27 mouse cellular contexts compared by ENCODE assay signal in genomic region chr1:40437340-40437739, GRCm38 (mm10). TPM values are rescaled to one million over a fixed set of nuclear protein-coding genes. Genes with fewer than 3 reads are reported as not detected.
"Had no signal": no experiment of that assay in that cellular context is flagged by ENCODE, and none has a peak within 500 bp of the region (broad histone marks: within the 10 kb centered on the region; RNA-seq: fewer than 3 reads in every experiment).

No protein-coding gene starts in this region.

- H3K36me3 ChIP-seq: limb, embryonic 12.5 days; limb, embryonic 15.5 days; liver, embryonic 12.5 days; midbrain, embryonic 10.5 days; midbrain, embryonic 13.5 days; neural tube, embryonic 13.5 days; stomach, embryonic 15.5 days had no signal

- H3K4me1 ChIP-seq: midbrain, embryonic 10.5 days; midbrain, embryonic 13.5 days; neural tube, embryonic 13.5 days; stomach, embryonic 15.5 days had no signal

- ATAC-seq: liver, embryonic 12.5 days; midbrain, embryonic 13.5 days; midbrain, embryonic 16.5 days had no signal

- H3K27ac ChIP-seq: layer of hippocampus, adult 2 months; limb, embryonic 12.5 days; limb, embryonic 15.5 days; liver, embryonic 12.5 days; liver, embryonic 15.5 days; midbrain, embryonic 10.5 days; midbrain, embryonic 13.5 days; neural tube, embryonic 13.5 days; stomach, embryonic 15.5 days had no signal

- H3K27me3 ChIP-seq: limb, embryonic 12.5 days; limb, embryonic 15.5 days; liver, embryonic 12.5 days; liver, embryonic 15.5 days; midbrain, embryonic 13.5 days; neural tube, embryonic 13.5 days; stomach, embryonic 15.5 days had no signal

- DNase-seq: kidney, adult 11 months; kidney, adult 8-10 months; kidney, postnatal 14 days; kidney, postnatal 4 days; layer of hippocampus, adult 9-11 months; layer of hippocampus, postnatal 36 days; left cerebral cortex, postnatal 4 days; lung, adult 2 months; lung, postnatal 14 days; lung, postnatal 4 days; retina, postnatal 1 day; right cerebral cortex, postnatal 25 days; spleen, adult 18-20 months; thymus, postnatal 25 days had no signal

- H3K9me3 ChIP-seq: limb, embryonic 12.5 days; limb, embryonic 15.5 days; liver, embryonic 12.5 days; liver, embryonic 15.5 days; midbrain, embryonic 10.5 days; midbrain, embryonic 13.5 days; neural tube, embryonic 13.5 days; stomach, embryonic 15.5 days had no signal

- H3K4me3 ChIP-seq: layer of hippocampus, adult 2 months; limb, embryonic 12.5 days; limb, embryonic 15.5 days; liver, embryonic 12.5 days; liver, embryonic 15.5 days; midbrain, embryonic 10.5 days; midbrain, embryonic 13.5 days; myocyte; neural tube, embryonic 13.5 days; stomach, embryonic 15.5 days had no signal

RNA-seq across cellular contexts. Expression of gene Il1rl1, which starts 8.0 kb away (rescaled TPM):
- polyA plus RNA-seq: midbrain, embryonic 10.5 days; neural tube, embryonic 13.5 days had no signal

RNA-seq across cellular contexts. Expression of gene Il18r1, which starts 28.0 kb away (rescaled TPM):
- total RNA-seq: layer of hippocampus, adult 2 months; layer of hippocampus, postnatal 36 days; left cerebral cortex, adult 8-10 months; left cerebral cortex, postnatal 14 days; left cerebral cortex, postnatal 4 days had no signal
- polyA plus RNA-seq: limb, embryonic 12.5 days; liver, embryonic 12.5 days; midbrain, embryonic 10.5 days; midbrain, embryonic 13.5 days; midbrain, embryonic 16.5 days; myocyte; neural tube, embryonic 13.5 days had no signal
